Mouse (Mus musculus) duodenum, adult 2 months (tissue): Measurements from ENCODE around the gene Kdelr3. TPM values are rescaled to one million over a fixed set of nuclear protein-coding genes. Genes with fewer than 3 reads are reported as not detected.

Experiments
- polyA plus RNA-seq: library from polyadenylated mRNA; depleted of rRNA; stranded (reverse); fragments of >200 nt; gene quantifications from 2 replicates; pipeline ENCODE4 v1.2.3, GENCODE M21; 2012; ENCODE audit warnings: low replicate concordance; rRNA removed

Gene Kdelr3
- polyA plus RNA-seq: 12.8 and 13.6 TPM in 2 replicates

GRCm38 (mm10) chr15:79516171-79517096, at the start of gene Kdelr3:
Gene Kdelr3, plus strand, starts transcription at chr15:79516411.

GRCm38 (mm10) chr15:79504707-79505452, 11.3 kb upstream of the Kdelr3 start, which contains the start of gene Kcnj4:
Gene Kcnj4, minus strand, starts transcription at chr15:79505241.

GRCm38 (mm10) chr15:79546410-79547288, 30.4 kb downstream of the Kdelr3 start, which contains the start of gene Ddx17:
Gene Ddx17, minus strand, starts transcription at chr15:79546741.

Other genes starting within 250 kb of the Kdelr3 start
- 360 and 593 TPM in 2 replicates for gene Baiap2l2, start 230.9 kb upstream of the Kdelr3 start, polyA plus RNA-seq
- gene Pla2g6, start 188.0 kb upstream of the Kdelr3 start, polyA plus RNA-seq: 40.2 and 50.6 TPM in 2 replicates
- gene Maff, start 169.8 kb upstream of the Kdelr3 start, polyA plus RNA-seq: 5.3 and 21.1 TPM in 2 replicates
- gene Tmem184b, start 112.8 kb upstream of the Kdelr3 start, polyA plus RNA-seq: 97.5 and 100 TPM in 2 replicates
- gene Csnk1e, start 60.8 kb upstream of the Kdelr3 start, polyA plus RNA-seq: 14.1 and 18.0 TPM in 2 replicates
- not detected in 2 replicates for gene Kcnj4, start 11.2 kb upstream of the Kdelr3 start, polyA plus RNA-seq
- gene Ddx17, start 30.3 kb downstream of the Kdelr3 start, polyA plus RNA-seq: 70.0 and 89.2 TPM in 2 replicates
- gene Dmc1, start 88.7 kb downstream of the Kdelr3 start, polyA plus RNA-seq: 0.13 TPM in 1 of 2 replicates, not detected in the other
- gene Fam227a, start 142.5 kb downstream of the Kdelr3 start, polyA plus RNA-seq: 0.08 and 0.22 TPM in 2 replicates
- 7.6 and 9.6 TPM in 2 replicates for gene Cby1, start 142.8 kb downstream of the Kdelr3 start, polyA plus RNA-seq
- gene Tomm22, start 154.4 kb downstream of the Kdelr3 start, polyA plus RNA-seq: 16.2 and 23.5 TPM in 2 replicates
- 13.5 and 14.9 TPM in 2 replicates for gene Josd1, start 171.5 kb downstream of the Kdelr3 start, polyA plus RNA-seq
- gene Gtpbp1, start 174.4 kb downstream of the Kdelr3 start, polyA plus RNA-seq: 21.2 and 36.3 TPM in 2 replicates
- 18.8 and 19.8 TPM in 2 replicates for gene Sun2, start 226.1 kb downstream of the Kdelr3 start, polyA plus RNA-seq